Mouse (Mus musculus) regulatory T cell (primary cell): ENCODE data around the gene Lzts2.
"Not testable (repeated sequence)": the region's sequence is repeated elsewhere in the genome, so short reads cannot be mapped to it uniquely, and the experiment has no call there.

Experiments used
- in situ Hi-C: fragments of 300-600 bp; cut with MboI, MseI; formaldehyde crosslinking; loops from one replicate; pipeline ENCODE4 v1.15.1; 2025; ENCODE audit warnings: high pct_unique_total_duplicates

Gene Lzts2

GRCm38 (mm10) chr19:45025937-45026568, 11.8 kb downstream of the Lzts2 start:
- in situ Hi-C loops: no loop called here

GRCm38 (mm10) chr19:45026958-45027670, 12.9 kb downstream of the Lzts2 start:
- in situ Hi-C loops: no loop called here

GRCm38 (mm10) chr19:45027848-45028247, 13.6 kb downstream of the Lzts2 start:
- in situ Hi-C loops: no loop called here

GRCm38 (mm10) chr19:45028746-45029145, 14.5 kb downstream of the Lzts2 start:
- in situ Hi-C loops: no loop called here

- in situ Hi-C loops: no loop called here
These were observed 15.4 kb downstream of the Lzts2 start for GRCm38 (mm10) chr19:45029571-45029970.

GRCm38 (mm10) chr19:45030111-45030510, 15.9 kb downstream of the Lzts2 start:
- in situ Hi-C loops: no loop called here

- in situ Hi-C loops: no loop called here
These were observed 16.8 kb downstream of the Lzts2 start for GRCm38 (mm10) chr19:45030746-45031693.

- in situ Hi-C loops: no loop called here
These were observed 17.6 kb downstream of the Lzts2 start for GRCm38 (mm10) chr19:45031780-45032179.

- in situ Hi-C loops: no loop called here
These were observed 18.5 kb downstream of the Lzts2 start for GRCm38 (mm10) chr19:45032570-45033332.

- in situ Hi-C loops: no loop called here
These were observed 22.7 kb downstream of the Lzts2 start for GRCm38 (mm10) chr19:45036867-45037266.

- in situ Hi-C loops: not testable (repeated sequence)
These were observed 24.0 kb downstream of the Lzts2 start for GRCm38 (mm10) chr19:45038198-45038597.

GRCm38 (mm10) chr19:45040214-45040613, 26.0 kb downstream of the Lzts2 start:
- in situ Hi-C loops: no loop called here

- in situ Hi-C loops: no loop called here
These were observed 30.2 kb downstream of the Lzts2 start for GRCm38 (mm10) chr19:45044389-45044927.

- in situ Hi-C loops: no loop called here
These were observed 31.0 kb downstream of the Lzts2 start for GRCm38 (mm10) chr19:45045236-45045635.

- in situ Hi-C loops: no loop called here
These were observed 31.4 kb downstream of the Lzts2 start, which contains the start of gene Pdzd7 for GRCm38 (mm10) chr19:45045651-45046050. Gene Pdzd7, minus strand, starts transcription at chr19:45045717.

GRCm38 (mm10) chr19:45046523-45047321, 32.5 kb downstream of the Lzts2 start:
- in situ Hi-C loops: no loop called here

- in situ Hi-C loops: no loop called here
These were observed 33.3 kb downstream of the Lzts2 start, which contains the start of gene Sfxn3 for GRCm38 (mm10) chr19:45047417-45047934. Gene Sfxn3, plus strand, starts transcription at chr19:45047503.

GRCm38 (mm10) chr19:45047935-45048643, 33.9 kb downstream of the Lzts2 start:
- in situ Hi-C loops: no loop called here
